Mouse (Mus musculus): Measurements from ENCODE around the gene Serpinf1.

Gene Serpinf1

GRCm38 (mm10) chr11:75455041-75455736 lies 32.7 kb upstream of the Serpinf1 start:
- no peak for DNase-seq (ENCODE audit: low read depth, low spot score)

- peak; percentile 95 for DNase-seq (ENCODE audit: low read depth, low spot score)
These were observed 31.8 kb upstream of the Serpinf1 start, which contains the start of gene Wdr81 for GRCm38 (mm10) chr11:75453991-75454930. Wdr81 (minus strand) TSS chr11:75454717.

GRCm38 (mm10) chr11:75452812-75453557 lies 30.5 kb upstream of the Serpinf1 start:
- no peak for DNase-seq (ENCODE audit: low read depth, low spot score)

GRCm38 (mm10) chr11:75452081-75452480 lies 29.6 kb upstream of the Serpinf1 start:
- DNase-seq (ENCODE audit: low read depth, low spot score), result no peak

GRCm38 (mm10) chr11:75450936-75451335 lies 28.4 kb upstream of the Serpinf1 start:
- DNase-seq (ENCODE audit: low read depth, low spot score), result no peak

- DNase-seq (ENCODE audit: low read depth, low spot score), result no peak
These were observed 27.9 kb upstream of the Serpinf1 start for GRCm38 (mm10) chr11:75450304-75450908.

- no peak for DNase-seq (ENCODE audit: low read depth, low spot score)
These were observed 27.2 kb upstream of the Serpinf1 start for GRCm38 (mm10) chr11:75449695-75450094.

GRCm38 (mm10) chr11:75448575-75448974 lies 26.1 kb upstream of the Serpinf1 start:
- DNase-seq (ENCODE audit: low read depth, low spot score), result no peak

GRCm38 (mm10) chr11:75443711-75444110 lies 21.2 kb upstream of the Serpinf1 start:
- peak; percentile 58 for DNase-seq (ENCODE audit: low read depth, low spot score)

- no peak for DNase-seq (ENCODE audit: low read depth, low spot score)
These were observed 19.1 kb upstream of the Serpinf1 start for GRCm38 (mm10) chr11:75441601-75442000.

GRCm38 (mm10) chr11:75441034-75441433 lies 18.5 kb upstream of the Serpinf1 start:
- DNase-seq (ENCODE audit: low read depth, low spot score), result no peak

- DNase-seq (ENCODE audit: low read depth, low spot score), result no peak
These were observed 17.4 kb upstream of the Serpinf1 start for GRCm38 (mm10) chr11:75439951-75440350.

GRCm38 (mm10) chr11:75439363-75439762 lies 16.9 kb upstream of the Serpinf1 start, which contains the start of gene Serpinf2:
Serpinf2 (minus strand) TSS chr11:75439591.
- DNase-seq (ENCODE audit: low read depth, low spot score), result no peak

- no peak for DNase-seq (ENCODE audit: low read depth, low spot score)
These were observed 16.3 kb upstream of the Serpinf1 start for GRCm38 (mm10) chr11:75438804-75439203.

- DNase-seq (ENCODE audit: low read depth, low spot score), result no peak
These were observed 15.7 kb upstream of the Serpinf1 start for GRCm38 (mm10) chr11:75438194-75438593.

GRCm38 (mm10) chr11:75434138-75434537 lies 11.6 kb upstream of the Serpinf1 start:
- peak; percentile 28 for DNase-seq (ENCODE audit: low read depth, low spot score)

- no peak for DNase-seq (ENCODE audit: low read depth, low spot score)
These were observed 8.8 kb upstream of the Serpinf1 start for GRCm38 (mm10) chr11:75431307-75431706.

- no peak for DNase-seq (ENCODE audit: low read depth, low spot score)
These were observed 6.7 kb upstream of the Serpinf1 start for GRCm38 (mm10) chr11:75429019-75429705.

- DNase-seq (ENCODE audit: low read depth, low spot score), result no peak
These were observed 2.0 kb upstream of the Serpinf1 start for GRCm38 (mm10) chr11:75424459-75424858.

- DNase-seq (ENCODE audit: low read depth, low spot score), result no peak
These were observed 1.5 kb upstream of the Serpinf1 start for GRCm38 (mm10) chr11:75424033-75424432.

- no peak for DNase-seq (ENCODE audit: low read depth, low spot score)
These were observed 590 bp upstream of the Serpinf1 start for GRCm38 (mm10) chr11:75423091-75423490.

Data from ES-CJ7 (cell line).